Mouse (Mus musculus): ENCODE data around the gene Foxp2.

Foxp2 gene

GRCm38 (mm10) chr6:14901183-14901970 lies at the start of gene Foxp2:
Gene Foxp2, plus strand, starts transcription at chr6:14901349.
- no peak for DNase-seq (ENCODE audit: low spot score)

GRCm38 (mm10) chr6:14885199-14885598 lies 15.9 kb upstream of the Foxp2 start:
- DNase-seq (ENCODE audit: low spot score), result no peak

GRCm38 (mm10) chr6:14897028-14897427 lies 4.1 kb upstream of the Foxp2 start:
- no peak for DNase-seq (ENCODE audit: low spot score)

GRCm38 (mm10) chr6:14898096-14898855 lies 2.9 kb upstream of the Foxp2 start:
- DNase-seq (ENCODE audit: low spot score), result no peak

- DNase-seq (ENCODE audit: low spot score), result no peak
Measured at GRCm38 (mm10) chr6:14899021-14899610, 2.0 kb upstream of the Foxp2 start.

GRCm38 (mm10) chr6:14899936-14900578 lies 1.1 kb upstream of the Foxp2 start:
- DNase-seq (ENCODE audit: low spot score), result no peak

- DNase-seq (ENCODE audit: low spot score), result no peak
Measured at GRCm38 (mm10) chr6:14900579-14901021, 549 bp upstream of the Foxp2 start.

GRCm38 (mm10) chr6:14901971-14902670 lies 972 bp downstream of the Foxp2 start:
- DNase-seq (ENCODE audit: low spot score), result no peak

GRCm38 (mm10) chr6:14903271-14903965 lies 2.3 kb downstream of the Foxp2 start:
- DNase-seq (ENCODE audit: low spot score), result no peak

GRCm38 (mm10) chr6:14915066-14915465 lies 13.9 kb downstream of the Foxp2 start:
- DNase-seq (ENCODE audit: low spot score), result no peak

GRCm38 (mm10) chr6:14922704-14923103 lies 21.6 kb downstream of the Foxp2 start:
- no peak for DNase-seq (ENCODE audit: low spot score)

- DNase-seq (ENCODE audit: low spot score), result no peak
Measured at GRCm38 (mm10) chr6:14924976-14925489, 23.9 kb downstream of the Foxp2 start.

- no peak for DNase-seq (ENCODE audit: low spot score)
Measured at GRCm38 (mm10) chr6:14951060-14951459, 49.9 kb downstream of the Foxp2 start.

- DNase-seq (ENCODE audit: low spot score), result no peak
Measured at GRCm38 (mm10) chr6:14952731-14953130, 51.6 kb downstream of the Foxp2 start.

GRCm38 (mm10) chr6:14977042-14977441 lies 75.9 kb downstream of the Foxp2 start:
- DNase-seq (ENCODE audit: low spot score), result no peak

- no peak for DNase-seq (ENCODE audit: low spot score)
Measured at GRCm38 (mm10) chr6:14978201-14978600, 77.1 kb downstream of the Foxp2 start.

GRCm38 (mm10) chr6:15008113-15008512 lies 107.0 kb downstream of the Foxp2 start:
- no peak for DNase-seq (ENCODE audit: low spot score)

- no peak for DNase-seq (ENCODE audit: low spot score)
Measured at GRCm38 (mm10) chr6:15028488-15028887, 127.3 kb downstream of the Foxp2 start.

GRCm38 (mm10) chr6:15029446-15030125 lies 128.4 kb downstream of the Foxp2 start:
- no peak for DNase-seq (ENCODE audit: low spot score)

- DNase-seq (ENCODE audit: low spot score), result no peak
Measured at GRCm38 (mm10) chr6:15063246-15063645, 162.1 kb downstream of the Foxp2 start.

Data from layer of hippocampus, adult 9-10 months (tissue).